Mouse (Mus musculus): Measurements from ENCODE around the gene Il12rb2. TPM values are rescaled to one million over a fixed set of nuclear protein-coding genes. Genes with fewer than 3 reads are reported as not detected.

Gene Il12rb2
- polyA plus RNA-seq (2017; shearing (Covaris generic)), result 10 to 100 TPM in 1 of 3 experiments, not detected in 2; 23.3 TPM

DNA sequence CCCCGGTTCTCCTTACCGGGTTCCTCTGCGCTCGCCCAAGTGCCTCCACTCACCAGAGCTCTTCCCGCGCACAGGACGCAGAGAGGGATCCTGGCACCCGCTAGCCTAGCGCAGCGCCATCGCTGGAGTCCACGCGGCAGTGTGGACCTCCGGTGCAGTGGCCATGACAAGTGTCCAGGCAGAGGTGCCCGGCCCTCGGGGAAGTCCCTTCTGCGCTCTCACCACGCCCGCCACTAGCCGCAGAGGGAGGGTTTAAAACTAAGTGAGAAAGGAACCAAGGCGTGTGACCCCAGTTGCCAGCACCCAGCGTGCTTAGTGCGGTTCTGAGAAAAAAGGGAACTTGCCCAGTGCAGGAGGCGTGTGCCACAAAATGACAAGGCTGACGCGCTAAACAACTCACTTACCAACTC is at the start of gene Il12rb2:
Gene Il12rb2 (minus strand): TSS at position 207 of the 410 bp plus-strand sequence.
- no peak for ATAC-seq

DNA sequence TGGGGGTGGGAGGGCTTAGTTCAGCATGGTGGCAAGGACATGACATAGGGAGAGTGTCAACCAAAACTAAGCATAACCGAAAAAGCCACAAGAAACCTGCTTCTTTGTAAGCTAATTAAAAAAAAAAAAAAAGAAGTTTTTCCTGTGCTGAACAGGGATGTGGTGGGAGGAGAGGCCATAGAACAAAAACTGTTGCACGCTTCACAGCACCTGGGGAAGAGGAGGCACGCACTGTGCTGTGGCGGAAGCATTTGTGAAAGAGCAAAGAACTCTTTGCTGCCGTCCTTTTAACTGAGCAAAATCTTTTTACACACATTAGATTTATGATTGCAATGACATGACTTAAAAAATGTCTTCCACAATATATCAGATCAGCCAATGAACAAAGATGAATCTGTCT is 45.8 kb upstream of the Il12rb2 start:
- no peak for ATAC-seq

DNA sequence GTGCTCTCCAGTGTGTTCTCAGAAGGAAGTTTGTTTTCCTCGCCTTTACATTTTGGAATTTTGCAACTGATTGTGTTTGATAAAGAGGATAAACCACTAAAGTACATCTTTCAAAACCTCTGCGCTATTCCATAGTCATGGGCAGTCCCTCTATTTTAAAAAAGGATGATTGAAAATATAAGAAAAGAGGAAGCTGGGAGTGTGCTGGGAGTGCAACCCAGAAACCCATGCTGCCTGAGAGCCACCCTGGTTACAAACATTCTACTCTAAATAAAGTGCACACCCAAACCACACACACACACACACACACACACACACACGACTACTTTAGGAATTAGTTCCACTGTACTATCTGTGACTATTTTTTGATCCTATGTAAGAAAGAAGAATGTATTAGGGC is 40.6 kb upstream of the Il12rb2 start:
- no peak for ATAC-seq

DNA sequence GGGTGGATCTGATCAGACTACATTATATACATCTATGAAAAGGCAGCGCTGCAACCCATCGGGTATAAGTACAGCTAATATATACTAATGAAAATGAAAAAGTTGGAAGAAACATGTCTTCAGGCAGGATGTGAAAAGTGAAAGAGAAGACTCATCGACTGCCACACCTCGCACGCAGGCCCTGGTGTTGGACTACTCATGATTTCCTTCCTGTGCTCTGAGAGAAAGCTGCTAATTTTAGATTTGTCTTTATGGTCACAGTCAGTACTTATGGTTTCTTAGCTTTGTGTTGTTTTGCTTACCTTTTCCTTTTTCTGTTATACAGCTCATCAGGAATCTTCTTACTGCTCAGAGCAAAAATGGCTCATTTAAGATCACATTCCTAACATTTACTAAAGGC is 39.3 kb upstream of the Il12rb2 start:
- peak; percentile 82 for ATAC-seq

DNA sequence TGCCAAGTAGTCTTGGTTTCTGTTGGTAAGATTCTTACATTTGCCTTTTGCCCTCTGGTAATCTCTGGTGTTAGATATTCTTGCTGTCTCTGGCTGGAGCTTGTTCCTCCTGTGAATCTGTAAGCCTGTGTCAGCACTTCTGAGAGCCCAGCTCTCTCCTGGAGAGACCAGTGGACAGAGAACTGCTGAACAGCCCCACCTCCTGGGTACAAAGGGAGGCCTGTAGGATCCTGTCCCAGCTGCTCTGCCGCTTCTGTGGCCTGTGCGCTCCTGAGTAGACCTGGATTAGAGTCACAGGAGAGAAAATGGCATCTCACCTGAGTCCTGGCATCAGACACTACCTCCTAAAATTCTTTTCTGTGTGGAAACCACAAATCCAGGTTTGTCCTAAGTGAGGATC is 37.4 kb upstream of the Il12rb2 start:
- ATAC-seq, result no peak

DNA sequence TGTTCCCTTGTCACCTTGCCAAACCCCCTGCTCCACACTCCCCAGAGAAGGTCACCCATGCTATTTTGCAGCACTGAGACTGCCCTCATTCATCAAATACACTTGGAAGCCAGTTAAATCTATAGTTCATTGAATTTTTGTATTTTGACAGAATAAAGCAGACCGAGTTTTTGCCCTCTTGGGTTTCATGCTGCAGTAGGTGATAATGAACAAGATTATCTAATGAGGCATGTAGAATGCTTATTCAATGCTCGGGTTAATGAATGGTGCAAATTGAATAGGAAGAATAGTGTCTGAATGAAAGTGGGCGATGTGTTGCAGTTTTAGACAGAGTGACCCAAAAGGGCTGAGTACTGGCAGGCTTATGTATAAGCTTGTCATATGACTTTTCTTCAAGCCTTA is 29.3 kb upstream of the Il12rb2 start:
- ATAC-seq, result no peak

DNA sequence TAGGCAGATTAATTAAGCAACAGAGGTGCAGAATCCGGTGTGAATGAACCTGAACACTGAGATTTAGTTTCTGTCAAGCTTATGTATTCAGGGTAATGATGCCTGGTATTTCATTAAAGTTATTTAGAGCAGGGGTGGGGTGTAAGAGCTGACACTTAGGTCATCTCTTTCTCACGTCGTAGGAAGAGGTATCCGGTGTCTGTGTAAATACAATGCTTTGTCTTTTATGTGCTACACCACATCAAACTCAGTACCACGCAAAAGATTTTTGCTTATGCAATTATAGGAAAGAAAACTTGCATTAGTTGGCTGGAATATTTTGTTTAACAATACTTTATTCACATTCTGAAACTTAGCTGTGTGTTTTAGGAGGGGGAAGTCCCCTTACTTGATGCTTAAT is 23.6 kb upstream of the Il12rb2 start:
- ATAC-seq, result peak; percentile 68

DNA sequence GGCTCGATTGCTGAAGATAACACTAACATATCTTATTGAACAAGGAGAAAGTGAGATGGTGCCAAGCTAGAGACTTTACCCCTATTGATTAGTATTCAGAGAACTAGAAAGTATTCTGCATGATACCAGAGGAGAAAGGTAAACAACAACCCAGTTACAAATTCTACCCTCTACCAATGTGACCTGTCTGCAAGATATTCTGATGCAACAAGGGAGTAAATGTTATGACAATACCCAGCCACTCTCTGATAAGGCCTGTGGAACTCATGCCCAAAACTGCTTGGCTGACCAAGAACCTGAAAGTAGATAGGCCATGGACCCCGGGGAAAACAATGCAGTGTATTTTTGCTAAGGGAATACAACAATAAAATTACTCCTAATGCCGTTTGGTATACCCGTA is 10.2 kb downstream of the Il12rb2 start:
- no peak for ATAC-seq

DNA sequence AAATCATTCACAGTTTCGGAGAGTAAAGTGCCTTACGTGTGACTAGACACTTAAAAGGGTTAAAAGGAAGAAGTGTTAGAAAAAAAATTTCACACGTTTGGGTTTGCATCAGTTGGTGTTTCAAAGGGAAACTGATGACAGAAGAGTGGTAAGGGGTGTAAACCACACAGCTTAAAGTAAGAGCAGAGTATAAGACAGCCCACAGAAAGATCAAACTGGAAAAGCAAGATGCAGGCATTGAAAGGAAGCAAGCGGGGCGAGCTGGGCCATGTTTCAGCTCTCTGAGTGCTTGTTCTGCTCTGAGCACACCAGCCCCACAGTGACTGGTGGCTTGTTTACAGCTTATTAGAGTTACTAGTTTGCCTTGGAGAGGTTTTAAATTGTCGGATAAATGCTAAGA is 27.9 kb downstream of the Il12rb2 start:
- peak; percentile 87 for ATAC-seq

DNA sequence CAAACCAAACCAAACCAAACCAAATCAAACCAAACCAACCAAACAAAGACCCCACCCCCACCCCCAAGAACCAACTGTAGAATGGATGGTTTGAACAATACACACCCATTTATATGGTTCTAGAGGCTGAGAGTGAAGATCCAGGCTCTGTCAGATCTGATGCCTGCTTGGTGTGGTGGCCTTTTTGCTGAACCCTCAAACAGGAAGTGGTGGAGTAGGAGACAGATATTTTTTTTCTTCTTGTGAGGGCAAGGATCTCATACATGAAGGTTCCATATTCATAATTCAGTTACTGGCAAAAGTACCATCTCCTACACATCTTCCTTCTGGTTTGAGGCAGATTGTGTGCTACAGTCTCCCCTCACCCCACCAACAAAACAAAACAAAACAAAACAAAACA is 36.5 kb downstream of the Il12rb2 start:
- ATAC-seq, result peak; percentile 68

DNA sequence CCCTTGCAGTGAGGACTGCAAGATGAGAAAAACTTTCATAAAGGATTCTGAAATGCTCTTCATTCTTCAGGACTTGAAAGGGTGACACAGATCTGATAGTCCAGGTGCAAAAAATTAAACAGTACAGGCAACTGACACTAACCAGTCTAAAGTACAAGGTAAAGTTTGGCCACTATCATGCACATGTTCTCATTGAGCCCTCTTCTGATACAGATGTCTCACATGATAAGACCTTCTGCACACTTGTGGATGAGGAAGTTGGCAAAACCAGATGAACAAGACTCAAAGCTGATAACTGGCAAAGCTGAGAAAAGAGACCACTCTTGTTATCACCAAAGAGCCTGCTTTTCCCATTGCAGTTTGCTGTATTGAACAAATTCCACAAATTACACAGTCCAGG is 38.0 kb downstream of the Il12rb2 start:
- no peak for ATAC-seq

DNA sequence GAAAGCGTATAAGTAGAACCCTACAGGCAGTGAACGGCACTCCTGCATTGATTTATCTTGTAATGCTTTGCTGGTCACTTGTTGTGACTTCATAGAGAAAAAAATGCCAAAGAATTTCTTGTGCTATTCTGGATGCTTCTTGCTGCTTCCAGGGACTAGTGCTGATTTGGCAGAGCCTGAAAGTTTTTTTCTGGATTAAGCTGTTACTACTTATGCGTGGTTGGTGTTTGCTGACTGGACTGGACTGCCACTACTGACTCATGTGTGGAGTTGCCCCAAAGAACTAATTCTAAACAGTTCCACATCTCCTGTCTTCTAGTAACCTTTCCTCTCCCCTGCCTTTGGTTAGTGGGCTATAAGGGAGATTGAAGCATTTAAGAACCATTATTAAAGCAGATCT is 52.2 kb downstream of the Il12rb2 start:
- no peak for ATAC-seq

DNA sequence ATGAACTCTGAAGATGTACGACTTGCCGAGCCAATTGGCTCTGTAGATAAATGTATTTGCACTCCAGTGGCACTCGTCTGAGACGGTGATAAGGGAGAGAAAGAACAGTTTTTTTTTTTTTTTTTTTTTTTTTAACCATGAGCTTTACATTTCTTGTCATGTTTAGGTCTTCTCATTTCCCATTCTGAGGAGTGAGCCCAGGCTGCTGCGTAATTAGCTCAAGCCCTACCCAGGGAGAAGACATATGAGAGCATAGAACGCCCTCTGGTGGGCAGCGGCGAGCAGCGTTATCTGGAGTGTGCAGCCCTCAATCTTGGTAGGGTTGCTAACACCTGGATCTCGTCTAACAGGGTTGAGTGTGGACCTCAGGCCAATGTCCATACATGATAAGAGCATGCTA is 57.5 kb downstream of the Il12rb2 start:
- no peak for ATAC-seq

DNA sequence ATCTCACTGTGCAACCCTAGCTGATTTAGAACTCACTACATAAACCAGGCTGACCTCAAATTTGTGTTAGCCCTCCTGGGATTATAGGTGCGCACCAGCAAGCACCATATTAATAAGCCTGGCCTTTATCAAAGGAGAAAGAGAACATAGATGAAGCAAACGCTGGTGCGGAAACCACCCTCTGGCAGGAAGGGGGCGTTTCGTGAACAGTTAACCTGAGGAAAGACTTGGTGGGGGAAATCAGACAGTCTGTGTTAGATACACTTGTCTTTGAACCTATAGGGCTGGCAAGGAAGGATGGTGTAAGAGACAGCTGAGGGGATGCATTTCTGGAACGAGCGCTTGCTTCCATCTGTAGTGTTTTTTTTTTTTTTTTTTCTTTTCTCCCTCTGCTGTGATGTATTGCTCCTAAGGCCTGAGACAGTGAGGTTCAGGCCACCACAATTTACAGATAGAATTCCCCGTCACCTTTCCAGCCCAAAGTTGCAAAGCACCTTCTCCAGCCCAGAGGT is 58.1 kb downstream of the Il12rb2 start:
- ATAC-seq, result peak; percentile 80

DNA sequence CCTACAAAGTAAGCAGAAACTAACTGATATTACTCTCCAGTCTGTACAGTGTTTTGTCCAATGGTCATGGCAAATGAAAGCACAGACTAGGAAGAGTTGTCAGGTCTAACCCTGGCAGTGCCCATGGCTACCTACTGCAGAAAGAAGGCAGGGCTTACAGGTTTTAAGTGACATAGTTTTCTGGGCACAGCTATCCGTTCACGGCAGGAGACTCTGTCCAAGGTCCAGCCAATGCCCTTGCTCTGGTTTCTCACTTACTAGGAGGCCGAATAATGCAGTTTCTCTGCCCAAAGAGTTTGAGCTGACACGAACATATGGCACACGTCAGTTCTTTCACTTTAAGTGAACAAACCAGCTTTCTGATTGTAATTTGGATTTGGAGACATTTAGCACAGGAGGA is 58.9 kb downstream of the Il12rb2 start:
- no peak for ATAC-seq

DNA sequence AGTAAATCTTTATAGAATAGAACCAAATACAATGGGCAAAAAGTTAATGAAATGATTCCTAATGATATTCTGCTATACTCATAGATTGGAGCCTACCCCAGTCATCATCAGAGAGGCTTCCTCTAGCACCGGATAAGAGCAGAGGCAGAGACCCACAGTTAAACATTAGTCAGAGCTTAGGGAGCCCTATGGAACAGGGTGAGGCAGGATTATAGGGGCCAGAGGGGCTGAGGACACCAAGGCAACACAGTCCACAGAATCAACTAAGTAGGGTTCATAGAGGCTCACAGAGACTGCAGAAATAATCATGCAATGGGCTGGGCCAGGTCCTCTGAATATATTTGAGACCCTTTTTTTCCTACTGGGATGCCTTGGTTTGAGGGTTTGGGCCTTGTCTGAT is 61.3 kb downstream of the Il12rb2 start:
- ATAC-seq, result no peak

DNA sequence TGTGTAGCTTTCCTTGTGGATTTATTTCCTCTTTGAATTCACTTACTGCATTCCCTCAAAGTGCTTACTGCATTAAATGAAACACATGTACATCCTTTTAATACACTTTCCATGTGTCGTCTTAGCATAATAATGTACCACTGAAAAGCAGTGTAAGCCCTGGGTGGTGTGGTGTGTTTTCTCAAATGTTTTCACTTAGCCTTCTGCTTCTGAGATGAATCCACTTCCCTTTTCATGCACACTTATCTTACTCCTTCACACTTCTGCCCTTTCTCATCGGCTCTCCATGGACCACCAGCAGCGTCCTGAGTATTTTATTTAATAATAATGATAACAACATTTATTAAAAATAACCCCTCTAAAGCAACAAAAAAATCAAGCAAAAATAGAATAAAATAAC is 66.2 kb downstream of the Il12rb2 start:
- ATAC-seq, result no peak

DNA sequence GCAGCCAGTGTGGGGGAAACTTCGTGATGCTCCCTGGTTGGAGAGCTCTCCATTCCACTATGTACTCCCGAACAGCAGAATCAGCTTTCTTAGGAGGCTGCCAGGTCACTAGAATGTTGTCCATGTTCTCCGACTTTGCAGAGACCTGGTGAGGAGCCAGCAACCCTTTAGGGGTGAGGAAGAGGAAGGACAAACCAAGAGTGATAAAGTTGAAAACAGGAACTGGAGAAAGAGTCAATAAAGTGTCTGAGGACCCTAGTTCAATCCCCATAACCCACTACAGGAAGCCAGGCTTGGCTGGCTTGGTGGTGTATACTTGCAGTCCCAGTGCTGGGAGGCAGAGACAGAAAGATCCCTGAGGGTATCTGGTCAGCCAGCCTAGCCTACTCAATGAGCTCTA is 67.0 kb downstream of the Il12rb2 start:
- no peak for ATAC-seq

DNA sequence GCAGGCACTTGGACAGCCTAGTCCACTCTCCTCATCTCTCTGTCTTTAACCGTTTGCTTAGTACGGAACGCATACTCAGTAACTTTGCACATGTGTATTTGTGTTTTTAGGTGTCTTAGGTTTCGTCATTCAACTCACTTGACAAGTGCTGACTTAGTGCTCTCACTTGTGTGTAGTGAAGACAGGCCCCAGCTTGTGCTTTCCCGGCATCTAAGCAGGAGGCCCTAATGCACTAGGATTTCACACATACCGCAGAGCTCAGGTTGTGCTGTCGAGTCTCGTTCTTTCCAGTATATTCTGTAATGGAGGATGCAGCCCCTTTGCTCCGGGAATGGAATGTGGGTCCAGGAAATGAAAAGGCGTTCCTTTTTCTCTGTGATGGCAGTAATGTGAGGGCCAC is 72.8 kb downstream of the Il12rb2 start:
- ATAC-seq, result no peak

DNA sequence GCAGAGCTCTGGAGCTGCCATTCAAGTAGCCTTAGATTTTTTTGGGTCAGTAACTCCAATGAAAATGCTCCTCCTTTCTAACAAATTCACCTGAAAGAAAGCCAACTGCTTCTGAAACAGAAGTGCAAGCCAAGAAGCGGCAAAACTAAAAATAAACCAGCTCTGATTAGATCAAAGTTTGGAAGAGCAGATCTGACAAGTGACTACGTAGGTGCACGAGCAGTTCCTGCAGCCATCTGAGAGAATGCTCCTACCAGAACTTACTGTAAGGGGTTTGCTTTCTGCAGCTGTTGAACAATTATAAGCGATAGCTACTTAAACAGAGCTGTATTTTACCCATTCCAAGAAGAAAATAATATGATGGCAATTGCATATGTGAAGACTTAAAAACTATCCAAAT is 73.5 kb downstream of the Il12rb2 start:
- ATAC-seq, result no peak

DNA sequence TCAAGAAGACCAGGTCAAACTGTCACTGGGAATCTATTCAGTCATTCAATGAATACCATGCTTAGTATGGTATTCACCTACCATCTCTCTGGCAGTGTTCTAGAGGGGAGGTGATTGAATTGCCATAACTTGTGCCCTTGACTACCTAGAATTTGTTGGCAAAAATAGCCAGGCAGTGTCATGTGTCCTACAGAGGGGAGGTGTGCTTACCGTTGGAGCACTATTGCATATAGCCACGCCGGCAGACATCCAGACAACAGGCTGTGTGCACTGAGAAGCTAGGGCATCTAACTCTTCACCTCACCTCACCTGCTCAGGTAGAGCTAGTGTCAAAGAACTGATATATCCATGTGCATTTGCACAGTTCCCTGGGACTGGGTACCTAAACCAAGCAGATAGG is 74.8 kb downstream of the Il12rb2 start:
- no peak for ATAC-seq

DNA sequence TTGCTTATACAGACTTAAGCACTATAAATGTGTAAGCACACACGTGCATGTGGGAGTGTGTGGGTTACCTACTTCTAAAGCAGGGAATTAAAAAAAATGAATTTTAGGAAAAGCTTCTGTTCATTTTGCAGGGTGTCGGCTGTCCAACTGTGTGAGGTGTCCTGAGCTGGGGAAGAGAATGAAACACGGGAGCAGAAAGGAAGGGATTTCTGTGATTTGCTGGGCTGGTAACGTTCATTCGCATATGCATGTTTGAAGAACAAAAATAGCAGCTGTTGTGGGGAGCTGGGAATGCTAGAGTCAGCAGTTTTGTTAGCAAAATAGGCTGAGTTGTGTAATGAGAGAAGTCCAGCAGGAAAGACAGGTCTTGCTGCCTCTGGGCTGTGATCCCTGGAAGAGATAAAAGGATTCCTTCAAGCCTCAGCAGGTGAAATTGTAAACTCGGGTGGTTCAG is 75.3 kb downstream of the Il12rb2 start:
- no peak for ATAC-seq

DNA sequence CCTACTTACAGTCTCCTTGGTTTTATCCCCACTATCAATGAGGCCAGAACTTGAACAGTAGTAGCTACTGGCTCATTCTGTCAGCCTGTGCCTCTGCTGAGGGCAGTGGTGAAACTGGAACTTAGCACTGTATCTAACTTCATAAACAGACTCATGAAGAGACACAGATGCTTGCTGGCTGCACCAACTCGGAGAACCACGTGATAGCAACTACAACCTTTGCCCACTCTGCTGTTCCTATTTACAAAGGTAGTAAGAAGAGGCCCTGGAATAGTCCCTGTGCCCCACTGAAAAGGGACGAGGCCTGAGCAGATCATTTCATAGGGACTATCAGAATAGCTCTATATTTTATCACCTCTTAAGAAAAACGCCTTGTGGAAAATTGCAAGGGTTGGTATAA is 75.7 kb downstream of the Il12rb2 start:
- no peak for ATAC-seq

DNA sequence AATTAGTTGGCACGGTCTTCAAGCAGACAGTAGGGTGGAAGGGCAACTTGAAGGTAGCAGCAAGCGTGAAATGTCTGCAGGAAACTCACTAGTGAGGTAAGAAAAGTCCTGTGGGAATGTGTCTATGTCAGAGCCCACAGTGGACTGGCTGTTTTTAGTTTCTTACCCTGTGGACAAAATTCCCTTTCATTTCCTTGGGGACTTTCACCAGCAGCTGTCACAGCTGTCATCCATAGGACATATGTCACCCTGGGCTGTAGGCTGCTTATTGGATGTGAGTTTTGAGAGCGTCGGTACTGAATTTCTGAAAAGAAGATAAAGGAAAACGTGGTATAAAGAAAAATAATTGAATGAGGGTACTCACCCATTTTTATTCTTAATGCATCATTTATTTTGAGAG is 77.2 kb downstream of the Il12rb2 start:
- no peak for ATAC-seq

DNA sequence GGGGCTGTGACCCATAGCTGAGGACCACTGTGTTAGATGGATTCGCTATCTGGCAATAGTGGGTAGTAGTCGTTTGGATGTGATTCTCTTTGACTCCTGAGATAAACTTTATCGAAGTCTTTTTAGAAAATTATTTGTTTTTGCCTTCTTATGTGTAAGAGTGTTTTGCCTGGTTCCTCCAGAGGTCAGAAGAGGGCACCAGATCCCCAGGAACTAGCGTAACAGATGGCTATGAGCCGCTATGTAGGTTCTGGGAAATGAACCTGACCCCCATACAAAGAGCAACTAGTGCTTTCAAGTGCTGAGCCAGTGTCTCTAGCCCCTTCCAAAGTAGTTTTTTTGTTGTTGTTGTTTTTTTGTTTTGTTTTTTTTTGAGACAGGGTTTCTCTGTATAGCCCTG is 79.9 kb downstream of the Il12rb2 start:
- peak; percentile 34 for ATAC-seq
